Mouse (Mus musculus) hindbrain, postnatal 0 days (tissue): ENCODE results near the gene Capg. TPM values are rescaled to one million over a fixed set of nuclear protein-coding genes. Genes with fewer than 3 reads are reported as not detected.

Experiments used
- ATAC-seq: fragments of 200-750 bp; cut with Nextera tagmentation; 2 replicates; pipeline ENCODE4 v1.8.0; 2017; ENCODE audit warnings: mild to moderate bottlenecking, moderate TSS enrichment, moderate library complexity
- DNase-seq: peaks from one replicate; pipeline ENCODE4 v3.0.0-alpha.2; 2015; ENCODE audit warnings: low spot score
- H3K27ac ChIP-seq: fragments of 300-500 bp; sonication (generic); 2 replicates; pipeline ENCODE4 v1.5.1; 2014; ENCODE audit warnings: mild to moderate bottlenecking
- H3K27me3 ChIP-seq: fragments of 300-500 bp; sonication (generic); 2 replicates; pipeline ENCODE4 v1.6.1; 2014; ENCODE audit warnings: low read length, mixed read lengths; ENCODE audit not compliant: insufficient read depth
- H3K36me3 ChIP-seq: fragments of 300-500 bp; sonication (generic); 2 replicates; pipeline ENCODE4 v1.6.1; 2014; ENCODE audit warnings: low read length, mixed read lengths; ENCODE audit not compliant: insufficient read depth
- H3K4me1 ChIP-seq: fragments of 300-500 bp; sonication (generic); 2 replicates; pipeline ENCODE4 v1.6.1; 2014; ENCODE audit warnings: antibody characterized with exemption, low read length, mixed read lengths; ENCODE audit not compliant: insufficient read depth
- H3K4me2 ChIP-seq: fragments of 300-500 bp; sonication (generic); 2 replicates; pipeline ENCODE4 v1.6.1; 2014; ENCODE audit warnings: low read depth, mild to moderate bottlenecking, low read length, moderate library complexity, mixed read lengths
- H3K4me3 ChIP-seq: fragments of 300-500 bp; sonication (generic); 2 replicates; pipeline ENCODE4 v1.5.1; 2014; ENCODE audit warnings: low read length
- H3K9ac ChIP-seq: fragments of 300-500 bp; sonication (generic); replicated peaks from 2 replicates; pipeline ENCODE4 v1.6.1; 2014; ENCODE audit warnings: mild to moderate bottlenecking, low read length, moderate library complexity, mixed read lengths
- H3K9me3 ChIP-seq: fragments of 300-500 bp; sonication (generic); 2 replicates; pipeline ENCODE4 v1.6.1; 2016; ENCODE audit warnings: low read length, mixed read lengths
- CTCF ChIP-seq: IDR thresholded peaks from 2 replicates; pipeline ENCODE4 v1.5.1; 2016; ENCODE audit warnings: antibody characterized with exemption, control low read depth, low read depth
- WGBS: fragments of 180-500 bp; shearing (Covaris S2); extraction: QIAGEN DNeasy Blood & Tissue Kit; methylation state at CpG from one replicate; pipeline ENCODE4 v1.1.7; 2014; 5-methylcytosine and 5-hydroxymethylcytosine counted together
- polyA plus RNA-seq: library from polyadenylated mRNA; unstranded; fragments of >200 nt; fragmentation: Nextera tagmentation; extraction: Ambion mirVana; gene quantifications from 2 replicates; pipeline ENCODE4 v1.2.1, GENCODE M21; 2015
- total RNA-seq: library from RNA; depleted of rRNA; stranded (reverse); fragments of >200 nt; gene quantifications from 2 replicates; pipeline ENCODE4 v1.2.3, GENCODE M21; 2014

Capg gene
- total and polyA plus RNA-seq, 2 experiments from 2014 or later, result 5.8 to 10.0 TPM

GRCm38 (mm10) chr6:72600216-72600615 is 56.0 kb downstream of the Capg start:
- no peaks in the 10 kb centered on the region for H3K9me3 ChIP-seq
- no peak for ATAC-seq
- no peak overlapping the region for H3K4me2 ChIP-seq
- no peak overlapping the region for H3K27ac ChIP-seq
- 74% methylated on average over 6 of the region's 6 CpGs for WGBS
- no peak for TF ChIP-seq CTCF
- H3K36me3 ChIP-seq, result no peaks in the 10 kb centered on the region
- H3K4me3 ChIP-seq, result no peak overlapping the region
- no peaks in the 10 kb centered on the region for H3K27me3 ChIP-seq
- no peak for DNase-seq
- no peak overlapping the region for H3K9ac ChIP-seq
- 0 out of 2 replicates have a peak, but pooled peaks cover 15% of the 10 kb centered on the region for H3K4me1 ChIP-seq

GRCm38 (mm10) chr6:72600771-72601170 is 56.6 kb downstream of the Capg start:
- Histone ChIP-seq H3K9ac (no peak overlapping the region), H3K4me1 (0 out of 2 replicates have a peak, but pooled peaks cover 15% of the 10 kb centered on the region), H3K27me3 (no peaks in the 10 kb centered on the region), H3K4me2 (no peak overlapping the region), H3K4me3 (no peak overlapping the region), H3K36me3 (peaks cover 3% of the 10 kb centered on the region; the same call in 1 of the 2 replicates), H3K27ac (no peak overlapping the region), H3K9me3 (no peaks in the 10 kb centered on the region)
- no peak for DNase-seq
- no peak for TF ChIP-seq CTCF
- 87% methylated on average over 12 of the region's 12 CpGs for WGBS
- ATAC-seq, result no peak

DNA sequence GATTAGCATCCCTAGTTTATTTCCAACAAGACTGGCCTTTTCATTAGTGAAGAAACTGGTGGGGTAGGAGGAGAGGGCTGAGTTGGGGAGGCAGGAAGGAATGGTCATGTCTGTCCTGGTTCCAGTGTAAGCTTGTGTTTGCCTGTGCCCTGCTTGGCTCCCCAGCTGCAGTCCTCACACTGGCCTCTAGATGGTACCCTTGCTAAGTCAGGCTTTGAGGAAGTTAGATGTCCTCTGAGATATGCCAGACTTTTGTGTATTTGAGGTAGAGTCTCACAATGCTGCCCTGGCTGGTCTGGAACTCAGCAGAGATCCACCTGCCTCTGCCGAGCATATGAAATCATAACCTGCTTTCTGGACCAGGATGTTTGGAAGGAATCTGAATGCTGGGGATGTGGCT is 57.5 kb downstream of the Capg start:
- Histone ChIP-seq H3K27ac (no peak overlapping the region), H3K4me2 (no peak overlapping the region), H3K4me3 (no peak overlapping the region), H3K9me3 (no peaks in the 10 kb centered on the region), H3K27me3 (no peaks in the 10 kb centered on the region), H3K9ac (no peak overlapping the region), H3K36me3 (peaks cover 9% of the 10 kb centered on the region), H3K4me1 (0 out of 2 replicates have a peak, but pooled peaks cover 15% of the 10 kb centered on the region)
- ATAC-seq (no peak), DNase-seq (peak; percentile 76)
- 42% methylated on average over 1 of the region's 1 CpGs for WGBS
- peak; percentile 89 for TF ChIP-seq CTCF

DNA sequence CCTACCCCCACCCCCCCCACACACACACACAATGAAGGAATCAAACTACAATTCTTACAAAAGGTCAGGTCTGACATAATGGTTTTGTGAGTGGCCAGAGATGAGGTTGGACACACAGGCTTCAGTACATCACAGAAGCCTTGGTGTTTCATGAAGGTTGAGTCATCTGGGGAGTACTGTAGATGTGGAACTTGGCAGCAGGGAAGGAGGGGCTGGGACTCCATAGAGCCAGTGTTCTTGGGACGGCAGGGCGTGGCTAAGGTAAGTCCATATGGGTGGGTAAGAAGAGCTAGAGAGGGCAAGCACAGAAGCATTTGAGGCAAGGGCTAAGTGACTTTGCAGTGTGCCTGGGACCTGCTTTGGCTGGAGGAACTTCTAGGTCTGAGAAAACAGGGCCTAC is 59.9 kb downstream of the Capg start:
- TF ChIP-seq CTCF, result no peak
- ATAC-seq, result no peak
- no peak overlapping the region for H3K27ac ChIP-seq
- no peaks in the 10 kb centered on the region for H3K27me3 ChIP-seq
- H3K36me3 ChIP-seq, result peaks cover 17% of the 10 kb centered on the region
- no peak overlapping the region for H3K9ac ChIP-seq
- no peaks in the 10 kb centered on the region for H3K9me3 ChIP-seq
- DNase-seq, result no peak
- WGBS, result 98% methylated on average over 2 of the region's 2 CpGs
- no peak overlapping the region for H3K4me3 ChIP-seq
- no peak overlapping the region for H3K4me2 ChIP-seq
- 0 out of 2 replicates have a peak, but pooled peaks cover under 1% of the 10 kb centered on the region for H3K4me1 ChIP-seq

- Histone ChIP-seq H3K27ac (no peak overlapping the region), H3K9ac (no peak overlapping the region), H3K9me3 (no peaks in the 10 kb centered on the region), H3K4me2 (no peak overlapping the region), H3K36me3 (peaks cover 34% of the 10 kb centered on the region), H3K4me3 (no peak overlapping the region), H3K4me1 (no peaks in the 10 kb centered on the region), H3K27me3 (no peaks in the 10 kb centered on the region)
- ATAC-seq (no peak), DNase-seq (no peak)
- TF ChIP-seq CTCF, result no peak
- WGBS, result 78% methylated on average over 4 of the region's 4 CpGs
Observed at GRCm38 (mm10) chr6:72607060-72607459, 62.9 kb downstream of the Capg start.

GRCm38 (mm10) chr6:72607676-72608075 is 63.5 kb downstream of the Capg start:
- H3K27me3 ChIP-seq, result no peaks in the 10 kb centered on the region
- H3K36me3 ChIP-seq, result peaks cover 37% of the 10 kb centered on the region
- no peak for TF ChIP-seq CTCF
- no peak overlapping the region for H3K4me3 ChIP-seq
- no peaks in the 10 kb centered on the region for H3K4me1 ChIP-seq
- no peak for ATAC-seq
- H3K9me3 ChIP-seq, result no peaks in the 10 kb centered on the region
- H3K9ac ChIP-seq, result no peak overlapping the region
- WGBS, result 74% methylated on average over 5 of the region's 5 CpGs
- H3K4me2 ChIP-seq, result no peak overlapping the region
- H3K27ac ChIP-seq, result no peak overlapping the region
- DNase-seq, result no peak

DNA sequence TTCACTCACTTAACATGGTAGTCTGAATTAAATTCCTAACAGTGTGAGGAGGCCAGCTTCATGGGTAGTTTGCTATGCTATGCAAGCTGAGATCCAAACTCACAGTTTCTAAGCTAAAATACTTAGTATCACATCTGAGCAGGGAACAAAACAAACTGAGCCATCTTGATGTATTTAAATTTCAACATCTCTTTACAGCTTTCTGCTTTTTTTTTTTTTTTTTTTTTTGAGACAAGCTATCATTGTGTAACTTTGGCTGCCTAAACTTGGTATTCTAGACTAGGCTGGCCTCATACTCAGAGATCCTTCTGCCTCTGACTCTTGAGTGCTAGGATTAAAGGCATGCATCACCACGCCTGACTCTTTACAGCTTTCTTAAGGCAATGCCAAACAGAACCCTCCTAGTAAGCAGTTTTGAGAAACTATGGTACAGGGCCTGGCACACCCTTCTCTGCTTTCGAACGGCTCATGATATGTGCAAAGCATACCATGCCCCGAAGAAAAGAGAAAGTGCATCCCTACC is 64.5 kb downstream of the Capg start:
- H3K9me3 ChIP-seq, result no peaks in the 10 kb centered on the region
- H3K36me3 ChIP-seq, result peaks cover 46% of the 10 kb centered on the region
- no peak overlapping the region for H3K4me2 ChIP-seq
- H3K4me3 ChIP-seq, result no peak overlapping the region
- no peak for ATAC-seq
- TF ChIP-seq CTCF, result no peak
- H3K27me3 ChIP-seq, result no peaks in the 10 kb centered on the region
- DNase-seq, result no peak
- 91% methylated on average over 4 of the region's 4 CpGs for WGBS
- no peaks in the 10 kb centered on the region for H3K4me1 ChIP-seq
- no peak overlapping the region for H3K27ac ChIP-seq
- H3K9ac ChIP-seq, result no peak overlapping the region
